Mouse (Mus musculus): ENCODE results near the gene Prrc2b. TPM values are rescaled to one million over a fixed set of nuclear protein-coding genes. Genes with fewer than 3 reads are reported as not detected.

Prrc2b gene
- polyA plus RNA-seq, 1 experiment from 2014 or later = 51.7 TPM

DNA sequence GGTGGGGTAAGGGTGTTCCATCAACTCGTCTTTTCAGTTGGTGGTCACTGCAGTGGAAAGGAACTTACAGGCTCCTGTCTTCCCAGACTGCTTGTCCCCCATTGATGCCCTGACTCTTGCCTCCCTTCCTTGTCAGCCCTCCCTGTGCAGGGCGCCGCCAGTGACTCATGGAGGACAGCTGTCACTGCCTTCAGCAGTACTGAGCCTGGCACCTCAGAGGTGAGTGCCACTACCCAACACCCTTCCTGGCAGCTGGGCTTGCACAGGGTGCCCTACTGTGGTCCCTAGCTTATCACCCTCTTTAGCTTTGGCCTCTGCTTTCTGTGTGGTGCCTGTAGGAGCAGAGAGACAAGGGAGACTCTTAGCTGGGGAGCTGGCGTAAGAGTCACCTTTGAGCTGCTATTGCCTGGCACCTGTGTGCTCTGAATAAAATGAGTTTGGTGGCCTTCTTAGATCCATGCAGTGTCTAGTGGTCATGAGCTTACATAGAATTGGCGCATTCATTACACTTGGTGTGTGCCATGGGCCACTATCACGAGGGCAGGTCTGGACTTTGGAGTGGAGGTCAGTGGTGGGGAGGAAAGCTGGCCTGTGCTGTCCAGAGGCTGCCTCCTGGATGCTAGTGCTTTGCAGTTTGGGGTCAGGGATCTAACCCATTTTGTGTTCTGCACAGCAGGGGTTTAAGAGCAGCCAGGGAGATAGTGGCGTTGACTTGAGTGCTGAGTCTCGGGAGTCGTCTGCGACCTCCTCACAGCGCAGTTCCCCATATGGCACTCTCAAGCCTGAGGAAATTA is 67.9 kb downstream of the Prrc2b start:
- WGBS = 88% methylated on average over 11 of the region's 11 CpGs
- no peak overlapping the region for H3K4me2 ChIP-seq
- no peaks in the 10 kb centered on the region for H3K4me1 ChIP-seq
- no peak overlapping the region for H3K27ac ChIP-seq
- H3K27me3 ChIP-seq = no peaks in the 10 kb centered on the region
- H3K4me3 ChIP-seq = no peak overlapping the region
- peaks cover 100% of the 10 kb centered on the region for H3K36me3 ChIP-seq
- no peak overlapping the region for H3K9ac ChIP-seq
- H3K9me3 ChIP-seq = no peaks in the 10 kb centered on the region
- ATAC-seq (ENCODE audit: borderline replicate concordance, extremely low read depth, low FRiP score, low TSS enrichment) = no peak

DNA sequence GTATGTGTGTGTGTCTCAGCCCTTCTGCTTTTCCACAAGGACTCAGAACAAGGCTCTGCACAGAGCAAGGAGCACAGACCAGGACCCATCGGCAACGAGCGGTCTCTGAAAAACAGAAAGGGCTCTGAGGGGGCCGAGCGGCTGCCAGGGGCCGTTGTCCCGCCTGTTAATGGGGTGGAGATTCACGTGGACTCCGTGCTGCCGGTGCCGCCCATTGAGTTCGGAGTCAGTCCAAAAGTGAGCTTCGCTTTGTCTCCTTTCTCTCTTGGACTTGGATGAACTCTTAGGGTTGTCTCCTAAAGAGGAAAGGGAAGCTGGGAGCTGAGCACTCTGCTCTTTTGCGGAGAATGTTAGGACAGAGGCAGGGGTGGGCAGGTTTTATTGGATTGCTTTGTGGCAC is 68.6 kb downstream of the Prrc2b start:
- Histone ChIP-seq H3K36me3 (peaks cover 100% of the 10 kb centered on the region), H3K27me3 (no peaks in the 10 kb centered on the region), H3K4me3 (no peak overlapping the region), H3K9ac (no peak overlapping the region), H3K27ac (no peak overlapping the region), H3K4me2 (no peak overlapping the region), H3K9me3 (no peaks in the 10 kb centered on the region), H3K4me1 (no peaks in the 10 kb centered on the region)
- no peak for ATAC-seq (ENCODE audit: borderline replicate concordance, extremely low read depth, low FRiP score, low TSS enrichment)
- 88% methylated on average over 14 of the region's 14 CpGs for WGBS

DNA sequence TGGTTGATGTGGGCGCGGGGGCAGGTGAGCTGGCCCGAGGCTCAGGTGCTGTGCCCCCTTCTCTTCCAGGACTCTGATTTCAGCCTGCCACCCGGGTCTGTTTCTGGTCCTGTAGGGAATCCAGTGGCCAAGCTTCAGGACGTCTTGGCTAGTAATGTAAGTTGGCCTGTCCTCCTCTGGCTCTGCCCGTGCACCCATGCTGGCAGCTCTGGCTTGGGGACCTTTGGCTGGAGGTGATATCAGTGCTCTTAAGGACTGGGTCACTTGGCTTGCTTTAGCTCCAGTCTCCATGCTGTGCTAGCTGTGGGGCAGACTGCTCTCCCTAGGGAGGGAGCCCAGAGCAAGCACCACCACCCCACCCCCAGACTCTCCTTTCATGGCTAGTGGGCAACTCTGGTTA is 69.1 kb downstream of the Prrc2b start:
- no peak overlapping the region for H3K4me2 ChIP-seq
- H3K36me3 ChIP-seq = peaks cover 100% of the 10 kb centered on the region
- 89% methylated on average over 6 of the region's 6 CpGs for WGBS
- H3K27me3 ChIP-seq = no peaks in the 10 kb centered on the region
- no peaks in the 10 kb centered on the region for H3K9me3 ChIP-seq
- H3K4me1 ChIP-seq = no peaks in the 10 kb centered on the region
- no peak overlapping the region for H3K9ac ChIP-seq
- no peak overlapping the region for H3K27ac ChIP-seq
- no peak overlapping the region for H3K4me3 ChIP-seq
- no peak for ATAC-seq (ENCODE audit: borderline replicate concordance, extremely low read depth, low FRiP score, low TSS enrichment)

DNA sequence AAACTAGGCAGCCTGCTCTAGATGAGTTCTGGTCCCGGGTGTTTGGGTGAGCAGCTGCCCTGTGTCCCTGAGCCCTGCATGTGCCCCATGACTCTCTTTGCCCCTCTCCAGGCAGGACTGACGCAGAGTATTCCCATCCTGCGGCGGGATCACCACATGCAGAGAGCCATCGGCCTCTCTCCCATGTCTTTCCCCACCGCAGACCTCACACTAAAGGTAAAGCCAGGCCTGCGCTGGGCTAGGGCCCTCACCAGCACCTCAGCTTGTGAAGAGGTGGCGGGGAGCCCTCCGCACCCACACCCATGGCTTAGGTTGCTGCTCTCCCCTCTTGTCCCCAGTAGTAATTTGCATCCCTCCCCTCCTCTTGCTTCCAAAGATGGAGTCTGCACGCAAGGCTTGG is 70.1 kb downstream of the Prrc2b start:
- no peak for ATAC-seq (ENCODE audit: borderline replicate concordance, extremely low read depth, low FRiP score, low TSS enrichment)
- Histone ChIP-seq H3K9ac (no peak overlapping the region), H3K36me3 (peaks cover 100% of the 10 kb centered on the region), H3K4me2 (no peak overlapping the region), H3K4me1 (no peaks in the 10 kb centered on the region), H3K4me3 (no peak overlapping the region), H3K27ac (no peak overlapping the region), H3K9me3 (no peaks in the 10 kb centered on the region), H3K27me3 (no peaks in the 10 kb centered on the region)
- WGBS = 94% methylated on average over 10 of the region's 10 CpGs

DNA sequence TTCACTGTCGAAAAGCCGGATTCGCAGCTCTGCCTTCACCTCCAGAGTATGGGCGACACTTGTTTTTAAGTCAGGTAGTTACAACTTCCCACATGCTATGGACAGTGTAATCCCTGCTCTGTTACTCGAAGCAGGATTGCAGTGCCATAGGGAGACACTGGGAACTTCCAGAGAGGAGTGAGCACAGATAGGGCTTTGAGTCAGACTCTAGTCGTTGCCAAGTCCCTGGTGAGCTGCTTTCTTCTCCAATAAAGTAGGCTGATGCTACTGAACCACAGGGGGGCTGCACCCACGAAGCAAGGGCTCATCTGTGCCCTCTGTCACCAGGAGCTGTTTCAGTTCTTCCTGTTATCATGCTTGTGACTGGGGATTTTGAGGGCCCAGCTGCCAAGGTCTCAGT is 70.7 kb downstream of the Prrc2b start:
- no peak for ATAC-seq (ENCODE audit: borderline replicate concordance, extremely low read depth, low FRiP score, low TSS enrichment)
- Histone ChIP-seq H3K27ac (no peak overlapping the region), H3K27me3 (no peaks in the 10 kb centered on the region), H3K9ac (no peak overlapping the region), H3K9me3 (no peaks in the 10 kb centered on the region), H3K4me1 (no peaks in the 10 kb centered on the region), H3K36me3 (peaks cover 100% of the 10 kb centered on the region), H3K4me2 (no peak overlapping the region), H3K4me3 (no peak overlapping the region)
- WGBS = 86% methylated on average over 7 of the region's 7 CpGs

DNA sequence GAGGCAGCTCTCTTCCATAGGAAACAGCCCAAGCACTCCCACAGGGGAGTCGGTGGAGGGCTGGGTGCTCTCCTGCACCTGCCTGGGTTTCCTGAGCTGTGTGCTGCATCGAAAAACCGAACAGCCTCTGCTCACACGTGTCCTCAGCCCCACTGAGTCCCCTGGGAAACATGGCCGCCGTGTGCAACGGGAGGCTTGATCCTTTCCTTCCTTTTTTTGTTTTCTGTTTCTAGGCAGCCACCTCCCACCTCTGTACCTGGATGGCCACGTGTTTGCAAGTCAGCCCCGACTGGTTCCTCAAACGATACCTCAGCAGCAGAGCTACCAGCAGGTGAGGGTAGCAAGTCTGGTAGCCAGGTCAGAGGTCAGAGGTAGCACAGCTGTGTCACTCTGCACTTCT is 71.2 kb downstream of the Prrc2b start:
- WGBS = 83% methylated on average over 10 of the region's 10 CpGs

DNA sequence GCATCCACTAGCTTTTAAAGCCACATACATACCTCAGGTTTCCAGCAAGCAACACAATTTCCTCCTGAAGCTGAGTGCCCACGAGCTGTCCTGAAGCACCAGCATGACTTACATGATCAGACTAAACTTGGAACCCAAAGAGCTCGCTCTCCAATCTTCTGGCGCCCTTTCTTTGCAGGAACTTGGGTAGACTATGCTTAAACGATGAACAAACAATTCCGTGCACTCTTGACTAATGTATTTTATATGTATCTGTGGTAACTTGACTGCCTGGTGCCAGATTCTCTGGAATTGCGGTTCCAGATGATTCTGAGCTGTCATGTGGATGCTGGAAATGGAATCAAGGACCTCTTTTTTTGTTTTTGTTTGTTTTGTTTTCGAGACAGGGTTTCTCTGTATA is 84.6 kb downstream of the Prrc2b start:
- peak overlapping the region; percentile 73 for H3K4me3 ChIP-seq
- 20% methylated on average over 7 of the region's 7 CpGs for WGBS
- H3K4me1 ChIP-seq = peaks cover 23% of the 10 kb centered on the region
- H3K9ac ChIP-seq = peak overlapping the region; percentile 54
- no peak for ATAC-seq (ENCODE audit: borderline replicate concordance, extremely low read depth, low FRiP score, low TSS enrichment)
- H3K27me3 ChIP-seq = no peaks in the 10 kb centered on the region
- H3K9me3 ChIP-seq = no peaks in the 10 kb centered on the region
- H3K36me3 ChIP-seq = peaks cover 45% of the 10 kb centered on the region
- H3K27ac ChIP-seq = peak overlapping the region; percentile 89
- H3K4me2 ChIP-seq = peak overlapping the region; percentile 71

More for the DNA sequence above, 71.2 kb downstream of the Prrc2b start:
- Histone ChIP-seq H3K4me2 (no peak overlapping the region), H3K9me3 (no peaks in the 10 kb centered on the region), H3K27ac (no peak overlapping the region), H3K36me3 (peaks cover 100% of the 10 kb centered on the region), H3K27me3 (no peaks in the 10 kb centered on the region), H3K9ac (no peak overlapping the region), H3K4me3 (no peak overlapping the region), H3K4me1 (no peaks in the 10 kb centered on the region)
- ATAC-seq (ENCODE audit: borderline replicate concordance, extremely low read depth, low FRiP score, low TSS enrichment) = no peak

DNA sequence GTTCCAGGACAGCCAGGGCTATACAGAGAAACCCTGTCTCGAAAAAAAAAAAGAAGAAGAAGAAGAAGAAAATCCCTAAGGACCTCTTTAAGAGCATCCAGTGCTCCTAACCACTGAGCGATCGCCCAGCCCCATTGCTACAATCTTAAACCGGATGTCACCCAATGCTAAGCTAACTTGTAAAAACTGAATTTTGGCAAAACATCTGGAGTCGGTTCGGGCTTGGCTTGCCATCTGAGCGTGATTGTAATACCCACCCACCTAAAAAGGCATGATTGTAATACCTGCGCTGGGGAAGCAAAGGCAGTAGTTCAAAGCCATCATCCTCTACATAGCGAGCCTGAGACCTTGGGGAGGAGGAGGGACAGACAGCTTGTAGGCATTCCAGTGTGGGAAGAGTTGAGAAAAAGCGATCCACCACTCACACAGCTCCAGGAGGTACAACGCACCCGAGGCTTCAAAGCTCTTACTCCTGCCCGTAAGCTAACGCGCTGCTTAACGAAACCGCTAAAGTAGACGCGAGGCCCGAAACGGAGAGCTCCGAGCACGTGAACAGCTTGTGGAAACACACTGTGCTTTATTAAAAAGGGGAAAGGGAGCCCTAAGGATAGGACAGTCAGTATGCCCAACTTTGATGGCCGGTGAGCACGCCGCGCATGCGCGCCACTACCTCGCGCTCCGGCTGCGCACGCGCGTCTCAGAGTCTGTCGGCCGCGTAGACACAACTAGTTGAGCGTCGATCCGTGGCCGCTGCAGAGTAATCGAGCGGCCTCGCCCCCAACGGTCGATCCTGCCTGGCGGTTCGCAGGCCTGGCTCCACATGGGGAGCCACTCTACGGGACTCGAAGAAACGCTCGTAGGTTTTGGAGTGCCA is 85.2 kb downstream of the Prrc2b start, which contains the start of gene Pomt1:
TSS of gene Pomt1 (plus strand) at position 705 of the 874 bp plus-strand sequence.
- Histone ChIP-seq H3K9me3 (no peaks in the 10 kb centered on the region), H3K4me1 (peaks cover 23% of the 10 kb centered on the region), H3K36me3 (peaks cover 38% of the 10 kb centered on the region)

DNA sequence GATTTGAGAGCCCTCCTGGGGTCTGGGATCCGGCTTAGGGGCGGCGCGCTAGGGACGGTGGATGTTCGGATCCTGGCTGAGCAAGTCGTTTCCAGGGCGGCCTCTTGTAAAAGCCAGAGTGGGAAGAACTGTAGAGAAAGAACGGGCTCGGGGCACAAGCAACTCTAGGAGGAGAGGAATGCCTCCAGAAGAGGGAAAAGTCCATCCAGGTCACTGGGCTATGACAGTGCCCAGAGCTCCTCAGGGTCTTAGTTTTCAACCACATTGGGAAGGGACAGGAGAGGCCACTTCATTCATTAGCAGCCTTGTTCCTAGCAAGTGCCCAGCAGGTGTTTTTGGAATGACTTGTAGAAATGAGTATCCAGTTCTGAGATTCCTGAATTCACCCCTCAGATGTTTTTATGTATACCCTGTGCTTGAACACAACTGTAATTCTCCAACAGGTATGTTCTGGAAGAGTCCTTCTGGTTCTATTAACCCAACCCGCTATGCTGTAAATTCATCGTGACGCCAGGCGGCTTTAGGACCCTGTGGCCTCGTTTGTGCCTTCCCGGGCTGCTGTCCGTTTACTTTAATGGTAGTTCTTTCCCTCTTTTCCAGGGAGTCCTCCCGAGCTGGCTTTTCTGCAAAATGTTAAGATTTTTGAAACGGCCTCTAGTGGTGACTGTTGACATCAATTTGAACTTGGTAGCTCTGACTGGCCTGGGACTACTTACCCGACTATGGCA is 86.0 kb downstream of the Prrc2b start:
- ATAC-seq (ENCODE audit: borderline replicate concordance, extremely low read depth, low FRiP score, low TSS enrichment) = peak; percentile 25; the same call in 1 of the 2 replicates
- H3K27ac ChIP-seq = peak overlapping the region; percentile 89
- under 1% methylated on average over 20 of the region's 20 CpGs for WGBS

More for the DNA sequence above, 85.2 kb downstream of the Prrc2b start, which contains the start of gene Pomt1:
- H3K4me3 ChIP-seq = peak within 1 kb of the TSS; percentile 73
- H3K9ac ChIP-seq = peak within 1 kb of the TSS; percentile 54
- H3K27ac ChIP-seq = peak within 1 kb of the TSS; percentile 89
- ATAC-seq (ENCODE audit: borderline replicate concordance, extremely low read depth, low FRiP score, low TSS enrichment) = peak; percentile 92
- under 1% methylated on average over 54 of the region's 54 CpGs for WGBS
- H3K27me3 ChIP-seq = no peaks in the 10 kb centered on the region
- peak within 1 kb of the TSS; percentile 71 for H3K4me2 ChIP-seq

DNA sequence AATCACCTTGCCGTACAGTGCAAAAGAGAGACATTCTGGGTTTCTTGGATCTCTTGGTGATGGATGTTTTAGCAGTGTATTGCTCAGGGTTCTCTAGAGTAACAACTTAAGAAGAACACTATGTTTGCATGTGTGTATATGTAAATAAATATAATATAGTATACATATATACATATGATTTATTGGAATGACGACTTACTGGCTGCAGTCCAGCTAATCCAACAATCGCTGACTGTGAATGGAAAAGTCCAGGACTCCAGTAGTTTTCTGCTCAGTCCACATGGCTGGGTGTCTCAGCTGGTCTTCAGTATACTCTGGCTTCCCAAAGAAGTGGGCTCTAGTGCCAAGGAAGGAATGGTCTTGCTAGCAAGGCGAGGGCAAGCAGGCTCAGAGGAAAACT is 86.7 kb downstream of the Prrc2b start:
- peak overlapping the region; percentile 54 for H3K9ac ChIP-seq
- no peaks in the 10 kb centered on the region for H3K27me3 ChIP-seq
- H3K4me2 ChIP-seq = peak overlapping the region; percentile 71
- ATAC-seq (ENCODE audit: borderline replicate concordance, extremely low read depth, low FRiP score, low TSS enrichment) = no peak
- H3K27ac ChIP-seq = peak overlapping the region; percentile 89; the same call in 1 of the 2 replicates
- H3K36me3 ChIP-seq = peaks cover 33% of the 10 kb centered on the region
- H3K4me3 ChIP-seq = peak overlapping the region; percentile 73
- H3K9me3 ChIP-seq = no peaks in the 10 kb centered on the region
- H3K4me1 ChIP-seq = peaks cover 23% of the 10 kb centered on the region
- 30% methylated on average over 4 of the region's 4 CpGs for WGBS

More for the DNA sequence above, 86.0 kb downstream of the Prrc2b start:
- peak overlapping the region; percentile 71 for H3K4me2 ChIP-seq
- no peaks in the 10 kb centered on the region for H3K9me3 ChIP-seq
- peaks cover 23% of the 10 kb centered on the region for H3K4me1 ChIP-seq
- H3K4me3 ChIP-seq = peak overlapping the region; percentile 73
- peak overlapping the region; percentile 54 for H3K9ac ChIP-seq
- H3K27me3 ChIP-seq = no peaks in the 10 kb centered on the region
- peaks cover 34% of the 10 kb centered on the region for H3K36me3 ChIP-seq

DNA sequence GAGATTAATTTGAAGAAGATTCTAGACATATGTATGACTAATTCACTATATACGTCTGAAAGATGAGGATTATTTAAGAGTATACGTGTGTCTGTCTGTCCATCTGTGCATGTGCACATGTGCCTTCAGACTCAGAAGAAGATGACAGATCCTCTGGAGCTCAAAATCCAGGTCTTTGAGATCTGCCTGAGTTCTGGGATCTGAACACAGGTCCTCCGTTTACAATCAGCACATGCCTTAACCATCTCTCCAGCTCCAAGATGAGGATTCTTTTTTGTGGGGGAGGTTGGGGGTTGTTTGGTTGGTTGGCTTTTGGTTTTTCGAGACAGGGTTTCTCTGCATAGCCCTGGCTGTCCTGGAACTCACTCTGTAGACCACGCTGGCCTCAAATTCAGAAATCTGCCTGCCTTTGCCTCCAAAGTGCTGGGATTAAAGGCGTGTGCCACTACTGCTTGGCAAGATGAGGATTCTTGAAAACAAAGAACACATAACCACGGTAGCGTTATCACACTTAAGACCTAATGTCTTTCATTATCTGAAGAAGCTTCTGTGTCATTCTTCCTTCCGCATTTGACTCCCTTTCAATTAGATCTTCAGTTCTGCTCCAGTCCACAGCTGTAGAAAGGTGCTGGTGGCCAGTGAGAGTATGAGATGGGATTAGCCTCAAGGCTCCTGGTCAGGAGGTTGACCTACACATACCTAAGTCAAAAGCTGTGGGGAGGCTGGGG is 88.0 kb downstream of the Prrc2b start:
- 91% methylated on average over 9 of the region's 9 CpGs for WGBS

More for the DNA sequence above, 88.0 kb downstream of the Prrc2b start:
- peaks cover 23% of the 10 kb centered on the region for H3K4me1 ChIP-seq
- H3K27me3 ChIP-seq = no peaks in the 10 kb centered on the region
- no peak overlapping the region for H3K9ac ChIP-seq
- no peak overlapping the region for H3K27ac ChIP-seq
- peaks cover 20% of the 10 kb centered on the region; the same call in 1 of the 2 replicates for H3K36me3 ChIP-seq
- no peak overlapping the region for H3K4me3 ChIP-seq
- no peaks in the 10 kb centered on the region for H3K9me3 ChIP-seq
- ATAC-seq (ENCODE audit: borderline replicate concordance, extremely low read depth, low FRiP score, low TSS enrichment) = no peak
- H3K4me2 ChIP-seq = no peak overlapping the region

Data from lung, embryonic 15.5 days (tissue).